In the genomic region with DNA sequence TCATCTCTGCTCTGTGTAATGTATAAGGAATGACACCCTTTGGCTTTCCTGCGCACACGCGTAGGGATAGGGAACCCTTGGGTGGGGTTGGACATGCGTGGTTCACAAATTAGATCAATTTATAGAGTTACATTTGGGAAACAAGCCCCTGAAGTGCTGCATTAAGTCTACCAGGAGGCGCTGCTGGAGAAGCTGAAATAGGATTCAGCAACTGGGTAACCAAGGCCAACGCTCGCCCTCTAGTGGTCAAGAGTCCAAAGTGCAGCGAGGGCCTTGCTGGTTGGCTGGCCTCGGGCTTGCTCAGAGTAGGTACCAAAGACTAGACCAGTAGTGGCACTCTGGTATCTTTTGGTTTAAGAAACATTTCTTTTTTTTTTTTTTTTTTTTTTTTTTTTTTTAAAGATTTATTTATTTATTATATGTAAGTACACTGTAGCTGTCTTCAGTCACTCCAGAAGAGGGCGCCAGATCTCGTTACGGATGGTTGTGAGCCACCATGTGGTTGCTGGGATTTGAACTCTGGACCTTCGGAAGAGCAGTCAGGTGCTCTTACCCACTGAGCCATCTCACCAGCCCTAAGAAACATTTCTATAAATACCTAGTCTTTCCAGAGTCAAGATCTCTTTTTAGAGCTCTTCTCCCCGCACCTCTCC, we compare ENCODE assay signal across 8 mouse cellular contexts. TPM values are rescaled to one million over a fixed set of nuclear protein-coding genes. Genes with fewer than 3 reads are reported as not detected.
DNase-seq lines count a peak whose midpoint lies in the region; ATAC-seq lines count a peak whose summit lies in the region.
"Not testable (repeated sequence)": the region's sequence is repeated elsewhere in the genome, so short reads cannot be mapped to it uniquely, and the experiment has no call there.

No protein-coding gene starts in this region.

- H3K27me3 ChIP-seq in forebrain, embryonic 16.5 days (replicated peaks; ENCODE audit: control insufficient read depth, insufficient read depth, low read length) = not testable (repeated sequence)

- H3K4me3 ChIP-seq in forebrain, embryonic 16.5 days (replicated peaks; ENCODE audit: low read length) = not testable (repeated sequence)

- 48% methylated on average over 11 of the region's 14 CpGs for WGBS in forebrain, embryonic 16.5 days

- not testable (repeated sequence) for H3K9ac ChIP-seq in forebrain, embryonic 16.5 days (replicated peaks; ENCODE audit: low read depth, low read length)

- not testable (repeated sequence) for H3K4me2 ChIP-seq in forebrain, embryonic 16.5 days (ENCODE audit: low read length)

- H3K27ac ChIP-seq in forebrain, embryonic 16.5 days (ENCODE audit: low read length) = not testable (repeated sequence)

- peak; percentile 65 for ATAC-seq in forebrain, embryonic 16.5 days
- ATAC-seq in hematopoietic stem cell, adult 5-6 weeks (replicated peaks in 1 of 2; ENCODE audit: insufficient read depth in 1 of 2, low FRiP score in 2 of 2, low TSS enrichment in 1 of 2, low read depth in 1 of 2, poor library complexity in 2 of 2, severe bottlenecking in 2 of 2) = peak; percentile 96 to 97

- DNase-seq in MEL-GATA-1-ER (ENCODE audit: extremely low read depth, low read depth) = peak; percentile 59
- peak; percentile 71 for DNase-seq in cerebellum, adult 11-12 months
- peak; percentile 79 to 90 for DNase-seq in layer of hippocampus, postnatal 14 days (ENCODE audit: low spot score in 2 of 2)
- DNase-seq in lung, postnatal 10 days = peak; percentile 94
- peak; percentile 60 for DNase-seq in retina, postnatal 7 days (ENCODE audit: low read depth, low spot score)
- peak; percentile 88 for DNase-seq in thymus, postnatal 4 days

- not testable (repeated sequence) for H3K9me3 ChIP-seq in forebrain, embryonic 16.5 days (ENCODE audit: control insufficient read depth, low read length)

- H3K36me3 ChIP-seq in forebrain, embryonic 16.5 days (ENCODE audit: control insufficient read depth, insufficient read depth) = not testable (repeated sequence)

- H3K4me1 ChIP-seq in forebrain, embryonic 16.5 days (replicated peaks; ENCODE audit: control insufficient read depth, insufficient read depth, low read length) = not testable (repeated sequence)

RNA-seq across cellular contexts. Expression of a gene that starts 19.7 kb away (rescaled TPM):
- polyA plus RNA-seq in forebrain, embryonic 16.5 days (2015; fragmentation: Nextera tagmentation; extraction: Ambion mirVana) = 5.6 and 6.4 TPM in 2 replicates
- 0.25 and 2.6 TPM in 2 replicates for total RNA-seq in hematopoietic stem cell, adult 5-6 weeks (2017)
- 1 to 10 TPM in 1 of 2 experiments, under 1 TPM in 1; 0.69 to 2.1 TPM for total RNA-seq in layer of hippocampus, postnatal 14 days (2021)

RNA-seq across cellular contexts. Expression of a gene that starts 27.3 kb away (rescaled TPM):
- polyA plus RNA-seq in forebrain, embryonic 16.5 days (2015; fragmentation: Nextera tagmentation; extraction: Ambion mirVana) = 1,146 and 1,367 TPM in 2 replicates
- total RNA-seq in hematopoietic stem cell, adult 5-6 weeks (2017) = 156 and 161 TPM in 2 replicates
- total RNA-seq in layer of hippocampus, postnatal 14 days (2021) = 100 to 1,000 TPM; 458 to 509 TPM

RNA-seq across cellular contexts. Expression of a gene that starts 27.4 kb away (rescaled TPM):
- polyA plus RNA-seq in forebrain, embryonic 16.5 days (2015; fragmentation: Nextera tagmentation; extraction: Ambion mirVana) = 22.8 and 28.6 TPM in 2 replicates
- total RNA-seq in hematopoietic stem cell, adult 5-6 weeks (2017) = 11.3 and 11.5 TPM in 2 replicates
- 1 to 10 TPM; 7.3 to 8.6 TPM for total RNA-seq in layer of hippocampus, postnatal 14 days (2021)
